Mouse (Mus musculus): ENCODE measurements around the gene Arap1. TPM values are rescaled to one million over a fixed set of nuclear protein-coding genes. Genes with fewer than 3 reads are reported as not detected.

Arap1 gene
- total RNA-seq, 4 experiments from 2014 or later, result 34.8 to 67.7 (median 49.6) TPM

DNA sequence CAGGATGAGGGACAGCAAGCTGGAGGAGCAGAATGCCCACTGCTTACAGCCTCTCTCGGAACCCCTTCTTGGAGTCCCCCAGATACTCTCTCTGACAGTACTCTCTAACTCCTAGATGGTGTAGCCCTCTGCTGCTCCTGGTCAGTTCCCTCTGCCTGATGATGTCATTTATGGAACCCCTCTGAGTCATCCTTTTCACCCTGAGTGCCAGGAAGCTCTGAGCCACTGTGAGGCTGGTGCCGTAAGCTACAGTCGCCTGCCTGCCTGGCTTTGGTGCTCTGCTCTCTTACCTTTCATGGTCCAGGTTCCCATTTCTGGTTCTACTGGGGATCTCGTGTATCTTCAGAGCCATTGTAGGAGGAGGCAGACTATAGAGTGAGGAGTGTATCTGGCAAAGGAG lies 49.3 kb downstream of the Arap1 start:
- no peak for DNase-seq

DNA sequence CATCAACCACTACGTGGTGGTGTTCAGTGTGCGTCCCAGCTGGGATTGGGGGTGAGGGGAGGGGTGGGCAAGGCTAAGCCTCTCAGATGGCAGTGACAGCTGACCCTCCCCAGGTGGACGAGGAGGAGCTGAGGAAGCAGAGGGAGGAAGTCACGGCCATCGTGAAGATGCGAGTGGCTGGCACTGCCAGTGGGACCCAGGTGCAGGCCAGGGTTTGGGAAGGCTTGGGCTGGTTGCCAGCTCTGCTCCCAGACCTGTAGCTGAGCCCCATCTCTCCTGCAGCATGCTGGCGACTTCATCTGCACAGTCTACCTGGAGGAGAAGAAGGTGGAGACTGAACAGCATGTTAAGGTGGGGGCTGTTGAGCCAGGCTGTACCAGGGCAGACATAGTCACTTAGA lies 53.6 kb downstream of the Arap1 start:
- no peak for DNase-seq

GRCm38 (mm10) chr7:101403831-101404230 lies 56.0 kb downstream of the Arap1 start:
- DNase-seq, result no peak

DNA sequence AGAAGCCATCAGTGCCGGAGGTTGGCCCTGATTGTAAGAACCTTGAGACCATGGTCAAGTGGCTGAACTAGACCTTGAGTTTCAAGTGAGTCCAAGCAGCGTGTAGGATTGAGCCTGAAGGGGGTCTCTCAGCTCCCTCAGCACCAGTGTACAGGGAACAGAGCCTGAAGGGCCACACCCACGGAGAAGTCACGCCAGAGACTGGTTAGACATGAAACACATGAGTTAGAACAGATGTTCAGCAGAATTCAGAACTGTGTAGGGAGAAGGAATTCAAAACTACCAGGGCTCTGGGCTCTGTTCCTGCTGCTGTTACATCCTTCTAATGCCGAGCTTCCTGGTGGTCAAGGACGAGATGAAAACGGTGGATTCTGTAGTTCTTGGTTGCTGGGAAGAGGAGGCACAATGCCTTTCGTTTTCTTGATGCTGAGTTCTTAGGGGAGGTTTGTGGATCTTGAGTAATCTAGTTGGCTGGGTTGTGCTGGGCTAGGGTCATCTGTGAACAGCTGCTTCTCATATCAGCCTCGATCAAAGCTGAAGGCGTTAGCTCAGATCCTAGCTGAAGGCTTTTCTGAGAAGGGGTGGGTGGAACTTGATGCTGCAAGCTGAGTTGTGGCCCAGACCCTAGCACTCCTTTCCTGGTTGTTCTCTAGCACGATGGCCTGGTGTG lies 62.5 kb downstream of the Arap1 start, which contains the start of gene Gm45837:
Gene Gm45837, plus strand, starts transcription at position 620 of the 670 bp plus-strand sequence.
- DNase-seq, result no peak

GRCm38 (mm10) chr7:101412796-101413195 lies 64.9 kb downstream of the Arap1 start:
- peak; percentile 67 for DNase-seq

- no peak for DNase-seq
Observed at GRCm38 (mm10) chr7:101414209-101414608, 66.3 kb downstream of the Arap1 start.

GRCm38 (mm10) chr7:101414661-101415511 lies 67.0 kb downstream of the Arap1 start:
- peak; percentile 21 for DNase-seq

GRCm38 (mm10) chr7:101415512-101416100 lies 67.7 kb downstream of the Arap1 start:
- no peak for DNase-seq

DNA sequence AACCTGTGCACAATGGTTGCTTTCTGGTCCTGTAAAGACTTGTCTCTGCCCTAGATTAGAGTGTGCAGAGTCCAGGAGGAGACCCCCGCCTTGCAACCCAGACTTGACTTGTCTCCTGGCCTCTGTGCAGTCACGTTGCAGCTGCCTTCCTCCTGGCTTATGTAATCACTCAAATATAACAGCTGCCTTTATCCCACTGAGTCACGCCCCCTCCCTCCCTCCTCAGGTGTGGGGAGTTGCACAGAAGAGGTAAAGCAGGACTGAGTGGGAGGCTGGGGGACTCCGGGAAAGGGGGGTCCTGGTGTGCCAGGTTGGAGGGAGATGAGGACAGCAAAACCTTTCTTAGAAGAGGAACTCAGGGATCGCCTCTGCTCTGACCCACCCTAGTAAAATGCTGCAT lies 68.5 kb downstream of the Arap1 start:
- no peak for DNase-seq

DNA sequence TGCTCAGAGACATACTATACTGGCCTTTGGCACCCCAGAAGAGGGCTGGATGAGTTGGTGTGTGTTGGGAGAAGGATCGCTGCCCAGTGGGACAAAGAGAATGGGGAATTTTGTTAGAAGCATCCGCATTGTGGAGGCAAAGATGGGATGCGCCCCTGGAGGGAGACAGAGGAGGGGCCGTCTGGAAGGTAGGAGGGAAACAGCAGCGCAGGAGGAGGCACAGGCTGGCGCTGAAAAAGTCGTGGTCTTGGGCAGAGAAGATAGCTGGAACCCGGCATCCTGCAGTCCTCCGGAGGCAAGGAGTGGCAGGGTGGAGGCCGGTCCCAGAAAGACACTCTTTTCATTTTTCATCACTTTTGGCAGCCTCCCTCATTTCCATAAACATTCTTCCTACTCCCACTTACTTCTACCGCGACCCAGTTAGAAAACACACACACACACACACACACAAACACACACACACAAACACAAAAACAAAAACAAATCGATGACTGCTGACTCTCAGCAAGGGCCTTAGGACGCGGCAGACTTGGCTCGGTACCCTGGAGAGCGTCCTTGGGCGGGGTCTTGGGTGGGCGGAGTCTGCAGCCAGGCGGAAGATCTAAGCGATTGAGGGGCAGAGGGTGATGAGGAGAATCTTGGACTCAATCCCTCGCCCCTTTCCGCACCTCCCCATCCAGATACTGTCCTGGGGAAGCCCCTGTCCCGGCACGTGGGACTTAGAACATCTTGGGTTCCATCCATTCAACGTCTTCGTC lies 71.3 kb downstream of the Arap1 start:
- DNase-seq, result no peak

- no peak for DNase-seq
Observed at GRCm38 (mm10) chr7:101421529-101421928, 73.7 kb downstream of the Arap1 start, which contains the start of gene Pde2a. Pde2a (plus strand) TSS chr7:101421691.

- DNase-seq, result no peak
Observed at GRCm38 (mm10) chr7:101422069-101422468, 74.2 kb downstream of the Arap1 start.

DNA sequence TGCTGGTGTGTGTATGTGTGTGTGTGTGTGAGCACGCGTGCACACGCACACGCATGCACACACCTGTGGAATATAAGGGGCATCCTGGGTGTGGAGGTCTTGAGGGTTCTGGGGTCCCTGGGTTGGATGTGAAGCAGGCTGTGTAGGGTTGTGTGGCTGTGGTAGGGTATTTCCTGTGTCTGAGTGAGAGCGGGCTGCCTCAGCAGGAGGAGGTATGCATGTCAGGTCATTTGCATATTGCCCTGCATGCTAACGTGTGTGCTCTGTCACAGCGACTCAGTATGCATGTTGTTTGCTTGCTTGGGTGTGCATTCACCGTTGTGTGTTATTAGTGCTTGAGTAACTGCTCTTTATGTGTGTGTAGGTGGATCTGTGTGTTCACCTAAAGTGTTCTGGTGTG lies 74.8 kb downstream of the Arap1 start:
- no peak for DNase-seq

DNA sequence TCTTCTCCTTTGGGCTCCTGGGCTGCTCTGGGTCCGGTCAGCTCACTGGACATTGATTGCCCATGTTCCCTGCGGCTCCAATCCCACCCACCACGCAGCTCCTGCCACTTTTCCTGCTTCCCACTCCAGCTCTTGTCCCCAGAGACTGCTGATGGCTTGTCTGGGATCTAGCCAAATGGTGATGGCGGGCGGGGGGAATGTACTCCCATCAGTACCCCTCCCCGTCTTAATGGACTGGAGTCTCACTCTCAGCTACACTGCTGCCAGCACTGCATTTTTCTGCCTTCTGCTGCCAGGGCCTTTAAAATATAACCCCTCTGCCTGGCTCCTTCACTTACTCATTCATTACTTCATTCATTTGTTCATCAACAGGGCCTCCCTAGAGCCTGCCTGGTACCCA lies 76.1 kb downstream of the Arap1 start:
- DNase-seq, result no peak

- no peak for DNase-seq
Observed at GRCm38 (mm10) chr7:101426692-101427091, 78.8 kb downstream of the Arap1 start.

DNA sequence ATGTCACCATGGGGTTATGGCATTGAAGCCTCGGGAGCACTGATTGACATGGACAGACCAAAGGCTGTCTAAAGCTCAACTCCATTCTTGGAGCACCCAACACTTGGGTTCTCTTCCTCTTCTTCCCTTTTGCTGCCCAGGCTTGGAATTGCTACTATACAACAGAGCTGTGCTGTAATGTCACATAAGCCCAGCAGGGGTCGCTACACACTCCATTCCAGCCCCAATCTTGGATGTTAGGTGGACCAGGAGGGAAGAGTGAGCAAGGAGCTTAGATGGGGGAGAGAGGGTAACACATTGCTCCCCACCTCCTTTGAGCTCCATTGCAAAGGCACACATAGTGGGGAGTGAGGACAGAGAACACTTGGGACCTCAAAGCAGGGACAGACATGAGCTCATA lies 79.9 kb downstream of the Arap1 start:
- DNase-seq, result no peak

DNA sequence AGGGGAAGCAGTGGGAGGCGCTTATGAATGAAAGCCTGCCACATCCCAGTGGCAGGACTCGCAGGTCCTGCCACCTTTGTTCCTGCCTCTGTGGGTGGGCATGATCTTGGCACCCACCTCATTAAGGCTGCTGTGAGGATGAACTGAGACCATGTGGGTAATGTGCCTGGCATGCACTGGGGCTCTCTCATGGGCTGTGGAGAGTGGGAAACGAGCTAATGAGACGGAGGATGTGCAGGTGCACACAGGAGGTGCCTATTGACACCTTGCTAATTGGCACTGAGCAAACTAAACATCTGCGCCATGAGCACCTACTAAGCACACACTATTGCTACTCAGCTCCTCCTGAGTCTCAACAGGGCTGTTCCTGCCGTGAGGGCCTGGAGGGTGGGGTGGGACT lies 87.2 kb downstream of the Arap1 start:
- no peak for DNase-seq

DNA sequence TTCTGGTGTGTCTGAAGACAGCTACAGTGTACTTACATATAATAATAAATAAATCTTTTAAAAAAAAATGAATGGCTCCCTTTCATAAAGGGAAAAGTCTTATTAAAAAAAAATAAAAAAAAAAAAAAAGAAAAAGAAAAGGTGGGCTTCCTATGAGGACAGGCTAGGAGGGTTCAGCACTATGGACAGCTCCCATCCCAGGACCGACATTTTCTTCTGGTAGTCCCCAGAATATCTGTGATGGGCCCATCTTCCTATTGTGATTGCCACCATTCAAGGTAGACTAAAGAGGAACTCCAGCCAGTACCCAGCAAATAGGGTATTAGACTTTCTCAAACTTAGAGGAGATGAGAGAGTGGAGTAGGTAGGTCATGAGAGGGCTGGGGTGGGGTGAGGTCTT lies 90.0 kb downstream of the Arap1 start:
- no peak for DNase-seq

DNA sequence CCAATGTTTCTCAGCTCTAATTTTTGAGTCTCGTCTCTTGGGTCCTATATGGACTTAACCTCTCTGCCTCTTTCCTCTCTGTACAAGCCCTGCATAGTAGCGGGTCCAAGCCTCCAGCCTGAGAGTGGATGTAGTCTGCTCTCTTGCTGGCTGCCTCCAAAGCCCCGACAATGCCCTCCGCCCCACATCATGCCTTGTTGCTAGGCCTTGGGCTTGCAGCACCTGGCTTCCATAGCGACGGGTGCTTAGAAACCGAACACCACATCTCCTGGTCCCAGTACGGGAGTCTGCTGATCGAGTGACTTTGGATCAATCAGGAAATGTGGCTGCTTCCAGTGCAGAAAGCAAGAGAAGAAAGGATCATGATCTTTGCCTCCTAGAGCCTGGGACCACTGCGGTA lies 95.2 kb downstream of the Arap1 start:
- DNase-seq, result no peak

DNA sequence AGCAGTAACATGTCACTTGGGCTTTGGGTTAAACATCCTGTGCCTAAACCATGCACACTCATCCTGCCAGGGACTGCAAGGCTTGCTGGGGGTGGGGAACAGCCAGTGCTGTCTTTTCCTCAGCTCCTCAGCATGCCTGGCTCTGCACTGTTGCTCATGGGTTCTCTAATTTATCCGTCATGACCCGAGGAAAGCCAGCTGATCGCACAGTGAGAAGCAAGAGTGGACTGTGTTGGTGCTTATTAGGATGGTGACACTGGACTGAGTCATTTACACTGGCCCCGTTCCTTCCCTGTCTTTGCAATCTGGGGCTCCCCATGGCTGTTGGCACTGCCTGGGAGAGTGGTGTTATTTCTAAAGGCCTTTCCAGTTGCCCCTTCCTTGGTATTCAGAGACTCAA lies 96.3 kb downstream of the Arap1 start:
- no peak for DNase-seq

GRCm38 (mm10) chr7:101449855-101450254 lies 102.0 kb downstream of the Arap1 start:
- no peak for DNase-seq

Data from adrenal gland, adult 8-10 months (tissue).